Mouse (Mus musculus): ENCODE measurements at regions not wholly inside any gene's neighbourhood (a gene's known extent, or its start where the extent isn't known, plus 50 kb on each side); places are given as distances from the start of the nearest gene placed in this dataset.

- TF ChIP-seq TAL1 (IDR thresholded peaks at IDR 0.05; ENCODE audit: low read length) = peak; percentile 63
- no peak for TF ChIP-seq GATA1 (IDR thresholded peaks at IDR 0.05; ENCODE audit: low read length)
Observed at GRCm38 (mm10) chr15:5658796-5659195, 414.8 kb upstream of the Ptger4 start.
